Mouse (Mus musculus): ENCODE results near the gene Ryk.

The Ryk gene

DNA sequence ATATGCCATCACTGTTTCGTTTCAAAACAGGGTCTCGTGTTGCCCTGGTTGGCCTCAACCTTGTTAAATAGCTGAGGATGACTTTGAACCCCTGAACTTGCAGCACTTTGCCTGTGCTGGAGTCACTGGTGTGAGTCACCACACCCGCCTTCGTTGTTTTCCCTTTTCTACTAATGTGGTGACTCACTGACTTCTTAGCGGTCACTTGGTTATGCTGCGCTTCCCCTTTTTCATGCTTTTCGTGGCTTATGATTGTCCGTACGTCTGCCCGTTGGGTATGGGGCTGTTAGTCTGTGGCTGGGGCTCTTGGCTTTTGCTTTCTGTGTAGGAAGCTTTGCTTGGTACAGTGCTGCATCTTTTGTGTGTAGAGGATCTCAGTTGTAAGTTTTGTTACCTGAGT is 25.2 kb downstream of the Ryk start:
- no peak for DNase-seq

DNA sequence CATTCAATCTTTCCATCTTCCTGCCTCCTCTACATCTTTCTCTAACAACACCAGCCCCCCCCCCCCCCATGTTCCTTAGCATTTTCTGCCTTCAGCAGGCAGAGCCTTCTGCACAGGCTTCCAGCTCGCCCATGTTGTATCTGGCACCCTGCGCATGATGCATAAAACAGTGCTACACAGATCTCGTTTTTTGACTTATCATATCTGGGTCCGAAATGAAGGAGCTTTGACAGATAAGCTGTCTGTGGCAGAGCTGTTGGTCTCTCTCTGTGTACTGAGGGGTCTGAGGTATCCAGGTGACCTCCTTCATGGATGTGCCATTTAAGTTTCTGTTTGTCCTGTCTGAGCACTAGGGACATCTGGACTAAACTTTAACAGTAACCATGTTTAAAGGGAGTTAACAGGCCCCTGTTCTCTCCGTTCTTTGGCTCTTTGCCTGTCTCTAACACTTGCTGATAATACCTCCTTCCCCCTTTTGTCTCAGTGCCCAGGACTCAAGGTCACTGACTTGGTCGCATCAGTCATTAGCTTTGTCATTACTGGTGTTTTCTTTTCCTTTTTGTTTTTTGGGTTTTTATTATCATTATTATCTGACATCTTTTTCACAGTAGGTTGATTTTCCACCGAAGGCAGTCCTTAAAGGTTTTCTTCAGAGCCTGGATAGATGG is 26.2 kb downstream of the Ryk start:
- no peak for DNase-seq

GRCm38 (mm10) chr9:102861789-102862188 is 27.1 kb downstream of the Ryk start:
- DNase-seq = no peak

- DNase-seq = no peak
Observed at GRCm38 (mm10) chr9:102862260-102862659, 27.5 kb downstream of the Ryk start.

DNA sequence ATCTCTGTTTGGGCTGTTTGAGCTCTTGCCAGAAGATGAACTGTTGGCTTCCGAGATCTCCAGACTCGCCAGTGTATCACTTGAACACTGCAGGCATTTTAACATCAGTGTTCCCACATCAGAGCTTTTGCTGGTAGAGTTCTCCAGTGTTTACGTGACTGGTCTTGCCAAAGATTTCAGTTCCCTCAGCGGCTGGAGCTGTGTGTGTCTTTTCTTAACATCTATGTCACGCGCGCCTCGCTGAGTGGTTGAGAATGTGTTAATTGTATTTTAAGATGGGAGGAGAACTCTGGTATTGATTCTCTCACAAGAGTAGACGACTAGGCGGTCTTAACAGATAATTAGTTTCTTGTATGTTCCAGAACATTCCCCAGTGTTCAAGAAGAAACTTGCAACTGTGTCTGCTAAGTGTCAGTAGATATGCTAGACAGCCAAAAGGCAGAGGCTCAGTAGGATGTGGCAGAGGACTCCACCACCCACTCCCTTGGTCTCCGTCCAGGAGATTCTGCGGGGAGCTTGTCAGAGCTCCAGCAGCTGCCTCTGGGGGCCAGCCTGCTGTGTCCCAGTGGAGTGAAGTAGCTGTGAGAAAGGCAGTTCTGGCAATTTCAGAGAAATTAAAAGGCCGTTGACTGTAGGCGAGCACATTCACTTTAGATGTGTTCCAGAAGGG is 29.3 kb downstream of the Ryk start:
- no peak for DNase-seq

DNA sequence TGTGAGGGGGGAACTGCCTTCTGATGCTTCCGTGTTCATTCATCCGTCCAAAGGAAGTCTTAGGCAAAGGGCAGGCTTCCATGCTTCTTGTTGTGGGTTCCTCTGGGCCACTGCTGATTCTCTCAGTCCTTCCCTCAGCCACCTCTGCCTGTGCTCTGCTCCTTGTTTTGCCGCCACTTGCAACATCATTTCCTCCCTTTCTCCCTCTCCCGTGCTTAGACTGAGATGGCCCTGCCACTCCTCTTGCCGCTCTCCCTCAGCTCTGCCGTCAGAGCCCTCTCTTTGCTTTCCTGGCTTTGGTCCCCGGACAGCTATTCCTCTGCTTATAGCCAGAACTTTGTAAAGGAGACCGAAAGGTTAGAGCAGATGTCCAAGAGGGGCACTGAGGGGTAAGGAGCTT is 30.2 kb downstream of the Ryk start:
- no peak for DNase-seq

- DNase-seq = no peak
Observed at GRCm38 (mm10) chr9:102865946-102866737, 31.4 kb downstream of the Ryk start.

- peak; percentile 38 for DNase-seq
Observed at GRCm38 (mm10) chr9:102866893-102867292, 32.2 kb downstream of the Ryk start.

DNA sequence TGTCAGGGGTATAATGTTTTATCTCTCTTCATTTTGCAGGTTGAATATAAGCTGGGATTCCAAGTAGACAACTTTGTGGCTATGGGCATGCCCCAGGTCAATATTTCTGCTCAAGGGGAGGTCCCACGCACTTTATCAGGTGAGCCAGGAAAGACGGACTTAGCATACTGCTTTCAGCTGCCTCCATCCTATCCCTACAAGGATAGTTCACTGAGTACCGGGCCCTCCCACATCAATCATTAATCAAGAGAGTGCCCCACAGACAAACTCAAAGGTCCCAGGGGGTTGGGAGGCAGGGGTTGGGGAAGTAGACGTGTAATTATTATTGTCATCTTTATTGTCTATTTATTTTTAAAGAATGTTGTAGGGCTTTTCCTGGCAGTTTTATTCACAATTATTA is 32.8 kb downstream of the Ryk start:
- DNase-seq = no peak

DNA sequence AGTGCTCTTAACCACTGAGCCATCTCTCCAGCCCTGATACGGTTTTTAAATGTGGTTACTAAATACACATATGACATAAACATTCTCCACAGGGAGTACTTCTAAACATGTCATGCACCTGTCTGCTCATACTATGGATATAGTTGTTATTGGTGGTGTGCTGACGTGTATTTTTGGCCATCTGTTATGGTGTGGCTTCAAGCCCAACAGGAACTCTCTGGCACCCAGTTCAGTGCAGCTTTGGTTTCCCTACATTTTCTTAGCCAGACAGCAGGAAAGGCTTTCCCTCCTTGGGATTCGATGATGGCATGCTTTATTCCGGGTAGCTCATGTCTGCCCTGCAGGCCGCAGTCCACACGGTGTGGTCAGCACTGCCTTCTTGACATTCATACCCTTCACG is 33.7 kb downstream of the Ryk start:
- DNase-seq = no peak

DNA sequence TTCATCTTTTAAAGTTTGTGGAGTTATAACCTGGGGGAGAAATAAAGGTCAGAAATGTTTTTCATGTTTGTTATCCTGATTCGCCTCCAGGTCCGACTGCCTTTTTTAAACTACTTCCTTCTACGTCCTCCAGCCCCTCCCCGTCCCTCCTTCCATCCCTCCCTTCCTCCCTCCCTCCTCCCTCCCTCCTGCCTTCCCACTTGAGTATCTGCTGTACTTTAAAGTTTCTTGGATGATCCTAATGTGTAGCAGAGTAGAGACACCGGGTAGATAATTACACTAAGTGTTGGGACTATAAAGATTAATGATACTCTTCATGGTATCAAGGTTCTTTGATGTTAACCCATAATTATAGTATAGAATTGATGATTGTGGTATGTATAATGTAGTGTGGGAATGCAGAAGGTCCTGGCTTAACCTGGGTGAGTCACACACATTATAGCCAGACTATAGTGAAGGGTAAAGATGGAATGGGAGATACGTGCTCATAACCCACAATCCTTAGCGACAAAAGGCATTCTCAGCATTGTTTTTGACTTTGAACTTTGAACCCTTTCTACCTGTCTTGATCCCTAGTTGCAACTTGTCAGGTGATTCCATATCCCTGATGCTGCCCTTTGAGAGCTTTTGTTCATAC is 41.5 kb downstream of the Ryk start:
- no peak for DNase-seq

DNA sequence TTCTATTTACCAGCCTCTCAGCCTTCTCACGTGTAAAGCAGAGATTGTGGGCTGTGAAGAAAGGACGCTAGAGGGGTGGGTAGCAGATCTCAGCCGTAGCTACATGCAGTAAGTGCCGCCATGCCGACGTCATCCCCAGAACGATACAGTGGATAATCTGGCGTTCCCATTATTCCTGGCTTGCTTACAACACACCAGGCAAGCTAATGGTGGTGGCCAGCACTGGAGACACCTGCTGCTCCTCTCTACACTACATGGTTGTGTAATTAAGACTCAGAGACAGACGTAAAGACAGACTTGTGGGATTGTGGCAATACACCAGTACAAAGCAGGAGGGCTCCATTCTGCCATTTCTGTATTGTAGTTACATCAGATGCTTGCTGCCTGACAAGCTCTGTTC is 43.2 kb downstream of the Ryk start:
- no peak for DNase-seq

DNA sequence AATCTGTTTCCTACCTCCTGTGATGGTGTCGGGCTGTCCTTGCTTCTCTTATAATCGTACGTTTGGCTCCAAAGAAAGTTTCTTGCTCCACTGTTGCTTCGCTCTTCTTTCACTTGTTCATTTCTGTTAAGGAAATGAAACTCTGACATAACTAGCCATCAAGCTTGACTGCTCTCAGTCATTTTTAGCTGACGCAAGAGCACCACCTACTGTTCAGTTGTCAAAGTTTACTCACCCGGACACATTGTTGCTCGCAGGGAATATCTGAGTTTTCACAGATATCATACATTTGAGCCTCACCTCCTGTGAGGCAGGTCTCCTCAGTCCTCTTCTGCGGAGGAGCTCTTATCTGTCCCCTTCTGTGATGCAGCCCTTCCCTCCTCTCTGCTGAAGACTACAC is 44.8 kb downstream of the Ryk start:
- peak; percentile 48 for DNase-seq

DNA sequence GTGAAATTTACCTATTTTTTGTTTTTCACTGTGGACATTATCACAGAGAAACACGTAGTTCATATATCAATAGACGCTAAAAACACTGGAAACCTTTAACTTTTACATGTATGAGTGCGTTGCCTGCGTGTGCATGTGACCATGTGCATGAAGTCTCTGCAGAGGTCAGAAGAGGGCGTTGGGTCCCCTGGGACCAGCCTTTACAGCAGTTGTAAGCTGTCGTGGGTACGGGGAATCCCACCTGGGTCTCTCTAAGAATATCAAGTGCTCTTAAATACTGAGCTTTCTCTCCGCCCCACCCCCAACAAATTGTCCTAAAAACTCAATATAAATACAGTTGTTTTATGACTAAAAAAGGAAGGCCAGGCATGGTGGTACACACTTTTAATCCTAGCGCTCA is 50.0 kb downstream of the Ryk start:
- DNase-seq = no peak

DNA sequence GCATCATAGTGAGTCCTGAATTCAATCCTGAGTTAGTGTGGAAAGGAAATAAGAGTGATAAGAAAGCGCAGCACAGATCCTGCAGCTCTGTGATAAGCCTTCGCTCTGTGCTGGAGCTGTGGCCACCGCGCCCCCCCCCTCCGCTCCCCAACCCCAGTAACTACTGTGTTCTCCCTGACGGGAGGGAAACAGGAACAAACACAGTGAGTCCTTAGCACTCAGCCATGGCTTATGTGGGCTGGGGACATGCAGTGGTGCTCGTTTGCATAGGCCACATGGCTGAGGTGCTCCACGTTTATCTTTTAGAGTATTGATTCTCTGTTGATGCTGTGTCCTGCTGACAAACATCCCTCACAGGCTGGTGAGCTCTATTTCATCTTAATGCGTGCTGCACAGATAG is 55.4 kb downstream of the Ryk start:
- DNase-seq = no peak

GRCm38 (mm10) chr9:102892480-102893355 is 58.0 kb downstream of the Ryk start:
- no peak for DNase-seq

- DNase-seq = no peak
Observed at GRCm38 (mm10) chr9:102893356-102893870, 58.7 kb downstream of the Ryk start.

DNA sequence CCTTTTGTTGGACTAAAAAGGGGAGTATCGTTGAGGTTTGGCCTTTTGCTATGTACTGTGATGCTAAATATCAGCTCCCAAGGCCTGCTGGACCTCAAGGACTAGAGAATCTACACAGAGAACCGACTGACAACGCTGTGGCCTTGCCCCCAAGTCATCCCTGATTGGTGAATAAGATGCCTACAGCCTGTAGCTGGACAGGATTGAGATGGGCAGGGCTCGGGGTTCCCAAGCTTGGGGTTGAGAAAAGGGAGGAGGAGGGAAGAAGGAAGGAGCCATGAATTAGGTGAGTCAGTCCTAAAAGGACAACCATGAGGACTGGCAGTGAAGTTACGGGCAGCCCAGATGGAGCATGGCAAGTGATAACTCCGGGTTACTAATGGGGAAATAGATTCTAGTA is 65.2 kb downstream of the Ryk start:
- DNase-seq = no peak

DNA sequence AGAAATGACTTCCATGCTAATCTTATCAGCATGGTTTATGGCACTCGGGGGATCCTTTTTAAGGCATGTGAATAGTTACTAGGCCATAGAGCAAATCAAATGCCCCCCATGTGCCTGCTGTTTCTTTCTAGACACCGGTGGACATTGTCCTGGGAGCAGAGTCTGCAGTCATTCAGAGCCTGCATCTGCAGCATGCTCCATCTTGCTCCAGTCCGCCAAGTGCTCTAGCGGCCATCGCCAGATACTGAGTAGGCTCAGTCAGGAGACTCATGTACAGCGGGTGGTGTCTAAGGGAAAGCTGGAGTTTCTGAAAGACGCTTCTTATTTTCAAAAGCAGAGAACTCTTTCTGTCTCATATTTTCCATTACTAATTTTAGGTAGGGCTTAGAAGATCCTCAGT is 67.6 kb downstream of the Ryk start:
- DNase-seq = no peak

DNA sequence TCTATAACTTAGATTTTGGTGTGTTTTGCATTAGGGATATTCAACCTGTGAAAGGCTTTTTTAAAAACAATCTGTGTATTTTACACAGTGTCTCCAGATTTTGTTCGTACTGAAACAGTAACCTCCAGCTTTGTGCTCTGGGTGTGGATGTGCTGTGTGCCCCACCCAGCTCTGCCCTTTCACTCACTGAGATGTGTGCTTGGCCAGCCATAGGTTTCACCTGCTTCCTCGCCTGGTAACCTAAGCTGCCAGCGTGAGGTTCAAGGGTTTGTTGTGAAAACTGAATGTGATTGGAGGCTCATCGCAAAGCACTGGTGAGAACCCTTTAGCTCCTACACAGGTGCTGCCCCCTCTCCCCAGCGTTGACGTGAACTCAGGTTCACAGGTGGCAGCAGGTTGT is 70.2 kb downstream of the Ryk start:
- no peak for DNase-seq

DNA sequence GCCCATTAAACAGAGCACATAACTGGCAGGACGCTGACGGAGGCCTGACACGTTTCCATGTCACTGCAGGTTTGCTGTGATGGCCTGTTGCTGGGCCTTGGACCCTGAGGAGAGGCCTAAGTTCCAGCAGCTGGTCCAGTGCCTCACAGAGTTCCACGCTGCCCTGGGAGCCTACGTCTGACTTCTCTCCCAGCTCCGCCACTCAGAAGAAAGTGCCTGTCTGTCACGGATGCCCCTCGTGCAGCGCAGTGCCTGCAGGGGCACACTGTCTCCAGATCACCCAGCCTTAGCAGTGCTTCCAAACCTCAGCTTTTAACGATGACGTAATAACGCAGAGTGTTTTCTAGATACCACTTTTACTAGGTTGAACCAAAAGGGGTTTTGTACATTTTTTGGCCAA is 72.1 kb downstream of the Ryk start:
- no peak for DNase-seq

DNA sequence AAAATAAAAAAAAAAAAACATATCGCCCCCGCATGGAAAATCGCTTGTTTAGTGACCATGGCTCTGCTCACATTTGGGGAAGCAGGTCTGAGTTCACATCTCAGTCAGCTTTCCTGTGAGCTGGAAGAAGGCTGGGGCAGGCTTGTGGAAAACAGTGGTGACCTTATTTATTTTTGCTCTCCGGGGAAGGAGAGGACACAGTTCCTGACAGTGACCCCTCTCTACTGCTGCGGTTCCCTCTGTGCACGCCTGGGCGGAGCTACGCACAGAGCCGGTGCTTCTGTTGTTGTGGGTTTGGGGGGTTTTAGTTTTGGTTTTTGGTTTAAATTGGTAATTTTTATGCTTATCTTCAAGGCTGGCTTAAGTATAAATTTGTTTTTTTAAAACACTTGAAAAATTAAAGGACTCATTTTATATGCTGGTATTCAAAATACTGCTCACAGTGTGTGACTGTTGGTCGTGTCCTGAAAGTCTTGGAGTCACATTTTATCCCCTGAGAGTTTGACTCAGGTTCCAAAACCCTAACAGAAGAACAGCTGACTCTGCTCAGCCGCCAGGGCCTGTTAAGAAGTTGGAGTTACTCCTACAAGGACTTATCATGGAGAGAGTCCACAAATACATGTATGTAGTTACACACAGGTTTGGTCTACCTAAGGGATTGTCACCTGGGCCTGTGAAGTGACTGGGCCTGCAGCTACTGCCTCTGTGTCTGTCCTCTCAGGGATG is 73.0 kb downstream of the Ryk start:
- no peak for DNase-seq

Measured in thymus, postnatal 14 days (tissue).